Mouse (Mus musculus): Measurements from ENCODE around the gene Apoe. TPM values are rescaled to one million over a fixed set of nuclear protein-coding genes. Genes with fewer than 3 reads are reported as not detected.

Gene Apoe
- total and polyA plus RNA-seq, 3 experiments, result 8.1 to 28.6 (median 19.9) TPM

GRCm38 (mm10) chr7:19743791-19744190, 44.8 kb upstream of the Apoe start:
- H3K9me3 ChIP-seq (replicated peaks), result no peaks in the 10 kb centered on the region
- H3K4me1 ChIP-seq (ENCODE audit: insufficient read depth, low read depth, low read length), result peaks cover 88% of the 10 kb centered on the region
- no peak for TF ChIP-seq CTCF (IDR thresholded peaks at IDR 0.05; ENCODE audit: low read depth, low read length)
- no peak for TF ChIP-seq POLR2AphosphoS5 (IDR thresholded peaks at IDR 0.05; ENCODE audit: insufficient replicate concordance, low read depth, low read length)
- no peak for TF ChIP-seq GATA1 (IDR thresholded peaks at IDR 0.05; ENCODE audit: borderline replicate concordance, low read length)
- no peak for TF ChIP-seq GATA2 (IDR thresholded peaks at IDR 0.05; ENCODE audit: borderline replicate concordance, low read depth, low read length)
- TF ChIP-seq TAL1 (conservative IDR thresholded peaks at IDR 0.05; ENCODE audit: low read depth, low read length), result no peak
- H3K36me3 ChIP-seq (replicated peaks), result peaks cover 69% of the 10 kb centered on the region
- ATAC-seq (ENCODE audit: extremely low read depth, insufficient number of reproducible peaks, low FRiP score, poor library complexity, severe bottlenecking) (no peak), DNase-seq (ENCODE audit: low spot score) (no peak)
- no peaks in the 10 kb centered on the region for H3K27me3 ChIP-seq (ENCODE audit: insufficient read depth, low read length)
- H3K4me3 ChIP-seq (ENCODE audit: low read depth, low read length), result no peak overlapping the region

DNA sequence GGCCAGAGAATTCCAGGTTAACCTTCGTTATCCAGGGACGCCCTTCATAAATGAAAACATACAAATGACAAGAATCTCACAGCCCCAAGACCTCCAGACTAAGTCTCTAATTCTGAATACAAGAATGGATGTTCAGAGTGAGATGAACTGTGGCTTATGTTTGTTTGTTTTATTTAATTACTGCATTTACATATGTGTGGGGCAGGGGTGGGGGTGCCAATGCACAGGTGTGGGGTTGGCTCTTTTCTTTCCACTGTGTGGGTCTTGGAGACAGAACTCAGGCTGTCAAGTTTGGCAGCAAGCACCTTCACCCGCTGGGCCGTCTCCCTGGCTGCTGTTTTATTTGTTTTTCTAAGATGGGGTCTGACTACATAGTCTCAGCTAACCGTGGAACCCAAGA, 43.5 kb upstream of the Apoe start:
- H3K9me3 ChIP-seq (replicated peaks), result no peaks in the 10 kb centered on the region
- TF ChIP-seq TAL1 (conservative IDR thresholded peaks at IDR 0.05; ENCODE audit: low read depth, low read length), result no peak
- H3K36me3 ChIP-seq (replicated peaks), result peaks cover 79% of the 10 kb centered on the region
- no peak overlapping the region for H3K4me3 ChIP-seq (ENCODE audit: low read depth, low read length)
- H3K4me1 ChIP-seq (ENCODE audit: insufficient read depth, low read depth, low read length), result peaks cover 84% of the 10 kb centered on the region
- DNase-seq (ENCODE audit: low spot score) (no peak), ATAC-seq (ENCODE audit: extremely low read depth, insufficient number of reproducible peaks, low FRiP score, poor library complexity, severe bottlenecking) (no peak)
- H3K27me3 ChIP-seq (ENCODE audit: insufficient read depth, low read length), result no peaks in the 10 kb centered on the region

DNA sequence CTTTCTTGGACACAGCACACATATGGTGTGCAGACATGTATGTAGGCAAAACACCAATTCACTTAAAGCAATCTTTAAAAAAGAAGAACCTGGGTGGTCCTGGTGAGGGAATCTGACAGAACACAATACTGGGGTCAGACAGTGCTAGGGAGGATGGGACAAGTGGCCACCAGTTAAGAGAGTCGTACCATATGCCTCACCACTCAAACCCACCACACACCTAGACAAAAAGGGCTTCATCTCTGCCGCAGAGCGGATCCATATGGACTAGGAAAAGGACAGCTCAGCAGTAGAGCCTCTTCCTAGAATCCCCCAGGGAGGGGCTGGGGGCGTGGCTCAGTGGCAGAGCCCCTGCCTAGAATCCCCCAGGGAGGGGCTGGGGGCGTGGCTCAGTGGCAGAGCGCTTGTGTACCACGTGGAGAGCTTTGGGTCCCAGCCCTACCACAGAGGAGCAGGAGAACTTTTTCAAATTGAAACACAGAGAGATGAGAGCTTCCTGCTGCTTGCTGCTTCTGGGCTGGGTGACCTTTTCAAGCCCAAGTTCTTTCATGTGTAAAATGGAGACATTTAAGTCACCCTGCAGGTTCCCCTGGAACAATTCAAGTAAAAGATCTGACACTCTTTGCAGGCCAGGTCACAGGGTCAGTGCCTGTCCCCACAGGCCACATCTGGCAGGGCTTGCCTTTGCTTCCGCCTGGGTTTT, 42.5 kb upstream of the Apoe start:
- Histone ChIP-seq H3K27me3 (ENCODE audit: insufficient read depth, low read length) (no peaks in the 10 kb centered on the region), H3K9me3 (replicated peaks) (no peaks in the 10 kb centered on the region), H3K4me1 (ENCODE audit: insufficient read depth, low read depth, low read length) (peaks cover 84% of the 10 kb centered on the region), H3K36me3 (replicated peaks) (peaks cover 80% of the 10 kb centered on the region), H3K4me3 (ENCODE audit: low read depth, low read length) (peak overlapping the region; percentile 41; the same call in 1 of the 2 replicates)
- ATAC-seq (ENCODE audit: extremely low read depth, insufficient number of reproducible peaks, low FRiP score, poor library complexity, severe bottlenecking) (no peak), DNase-seq (ENCODE audit: low spot score) (no peak)
- no peak for TF ChIP-seq TAL1 (conservative IDR thresholded peaks at IDR 0.05; ENCODE audit: low read depth, low read length)
- TF ChIP-seq POLR2AphosphoS5 (IDR thresholded peaks at IDR 0.05; ENCODE audit: insufficient replicate concordance, low read depth, low read length), result no peak
- no peak for TF ChIP-seq GATA1 (IDR thresholded peaks at IDR 0.05; ENCODE audit: borderline replicate concordance, low read length)
- TF ChIP-seq CTCF (IDR thresholded peaks at IDR 0.05; ENCODE audit: low read depth, low read length), result no peak

- DNase-seq (ENCODE audit: low spot score), result no peak
- Histone ChIP-seq H3K4me1 (ENCODE audit: insufficient read depth, low read depth, low read length) (peaks cover 79% of the 10 kb centered on the region), H3K27me3 (ENCODE audit: insufficient read depth, low read length) (no peaks in the 10 kb centered on the region), H3K9me3 (replicated peaks) (no peaks in the 10 kb centered on the region), H3K4me3 (ENCODE audit: low read depth, low read length) (no peak overlapping the region), H3K36me3 (replicated peaks) (peaks cover 76% of the 10 kb centered on the region)
- TF ChIP-seq GATA1 (IDR thresholded peaks at IDR 0.05; ENCODE audit: borderline replicate concordance, low read length), result no peak
- TF ChIP-seq POLR2AphosphoS5 (IDR thresholded peaks at IDR 0.05; ENCODE audit: insufficient replicate concordance, low read depth, low read length), result no peak
- 0 out of 2 replicates have a peak, but pooled peaks have one; percentile 13 for TF ChIP-seq CTCF (IDR thresholded peaks at IDR 0.05; ENCODE audit: low read depth, low read length)
- no peak for ATAC-seq (ENCODE audit: extremely low read depth, insufficient number of reproducible peaks, low FRiP score, poor library complexity, severe bottlenecking)
Measured at GRCm38 (mm10) chr7:19740269-19740668, 41.3 kb upstream of the Apoe start.

DNA sequence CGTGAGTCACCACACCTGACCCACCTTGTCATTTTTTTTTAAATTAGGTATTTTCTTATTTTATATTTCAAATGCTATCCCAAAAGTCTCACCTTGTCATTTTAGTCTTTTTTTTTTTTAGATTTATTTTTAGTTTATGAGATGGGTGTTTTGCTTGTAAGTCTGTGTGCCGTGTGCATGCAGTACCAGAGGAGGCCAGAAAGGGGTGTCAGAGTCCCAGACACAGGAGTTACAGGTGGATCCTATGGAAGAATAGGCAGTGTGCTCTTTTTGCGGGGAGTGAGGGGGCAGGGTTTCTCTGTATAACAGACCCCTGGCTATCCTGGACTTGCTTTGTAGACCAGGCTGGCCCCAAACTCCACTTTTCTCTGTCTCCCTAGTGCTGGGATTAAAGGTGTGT, 39.8 kb upstream of the Apoe start:
- Histone ChIP-seq H3K9me3 (replicated peaks) (no peaks in the 10 kb centered on the region), H3K4me3 (ENCODE audit: low read depth, low read length) (no peak overlapping the region), H3K36me3 (replicated peaks) (peaks cover 76% of the 10 kb centered on the region), H3K4me1 (ENCODE audit: insufficient read depth, low read depth, low read length) (peaks cover 66% of the 10 kb centered on the region), H3K27me3 (ENCODE audit: insufficient read depth, low read length) (no peaks in the 10 kb centered on the region)
- ATAC-seq (ENCODE audit: extremely low read depth, insufficient number of reproducible peaks, low FRiP score, poor library complexity, severe bottlenecking) (no peak), DNase-seq (ENCODE audit: low spot score) (no peak)
- TF ChIP-seq GATA2 (IDR thresholded peaks at IDR 0.05; ENCODE audit: borderline replicate concordance, low read depth, low read length), result no peak
- no peak for TF ChIP-seq CTCF (IDR thresholded peaks at IDR 0.05; ENCODE audit: low read depth, low read length)
- no peak for TF ChIP-seq GATA1 (IDR thresholded peaks at IDR 0.05; ENCODE audit: borderline replicate concordance, low read length)
- no peak for TF ChIP-seq POLR2AphosphoS5 (IDR thresholded peaks at IDR 0.05; ENCODE audit: insufficient replicate concordance, low read depth, low read length)
- no peak for TF ChIP-seq TAL1 (conservative IDR thresholded peaks at IDR 0.05; ENCODE audit: low read depth, low read length)

- no peaks in the 10 kb centered on the region for H3K27me3 ChIP-seq (ENCODE audit: insufficient read depth, low read length)
- peak; percentile 51 for TF ChIP-seq TAL1 (conservative IDR thresholded peaks at IDR 0.05; ENCODE audit: low read depth, low read length)
- no peak for TF ChIP-seq GATA1 (IDR thresholded peaks at IDR 0.05; ENCODE audit: borderline replicate concordance, low read length)
- no peaks in the 10 kb centered on the region for H3K9me3 ChIP-seq (replicated peaks)
- peak overlapping the region; percentile 53; the same call in 1 of the 2 replicates for H3K4me3 ChIP-seq (ENCODE audit: low read depth, low read length)
- H3K36me3 ChIP-seq (replicated peaks), result peaks cover 75% of the 10 kb centered on the region
- ATAC-seq (ENCODE audit: extremely low read depth, insufficient number of reproducible peaks, low FRiP score, poor library complexity, severe bottlenecking), result peak; percentile 91
- H3K4me1 ChIP-seq (ENCODE audit: insufficient read depth, low read depth, low read length), result peaks cover 50% of the 10 kb centered on the region
- peak; percentile 70 for DNase-seq (ENCODE audit: low spot score)
Measured at GRCm38 (mm10) chr7:19736389-19737057, 37.5 kb upstream of the Apoe start.
